Mouse (Mus musculus): ENCODE data around the gene Qsox2. TPM values are rescaled to one million over a fixed set of nuclear protein-coding genes. Genes with fewer than 3 reads are reported as not detected.

The Qsox2 gene
- polyA plus RNA-seq, 3 experiments from 2014 or later = 1.3 to 2.6 (median 1.9) TPM

Other genes with a start within 250 kb of the Qsox2 start
- 10 to 100 TPM; 14.1 to 17.2 (median 16.0) TPM for gene Ubac1, start 215.8 kb downstream of the Qsox2 start, polyA plus RNA-seq (2017; shearing (Covaris generic))
- under 1 TPM; 0.47 to 0.78 (median 0.57) TPM for gene Nacc2, start 114.3 kb downstream of the Qsox2 start, polyA plus RNA-seq (2017; shearing (Covaris generic))
- gene Lhx3, start 29.2 kb downstream of the Qsox2 start, polyA plus RNA-seq (2017; shearing (Covaris generic)) = not detected
- under 1 TPM in 1 of 3 experiments, not detected in 2; 0.04 TPM for gene Ccdc187, start 57.0 kb upstream of the Qsox2 start, polyA plus RNA-seq (2017; shearing (Covaris generic))
- 1 to 10 TPM; 3.8 to 5.0 (median 5.0) TPM for gene Gpsm1, start 78.0 kb upstream of the Qsox2 start, polyA plus RNA-seq (2017; shearing (Covaris generic))
- gene Dnlz, start 114.6 kb upstream of the Qsox2 start, polyA plus RNA-seq (2017; shearing (Covaris generic)) = 1 to 10 TPM; 7.6 to 8.7 (median 7.6) TPM
- 1 to 10 TPM in 2 of 3 experiments, under 1 TPM in 1; 0.53 to 2.1 (median 1.1) TPM for gene Card9, start 123.4 kb upstream of the Qsox2 start, polyA plus RNA-seq (2017; shearing (Covaris generic))
- gene Snapc4, start 143.1 kb upstream of the Qsox2 start, polyA plus RNA-seq (2017; shearing (Covaris generic)) = 10 to 100 TPM; 15.6 to 43.4 (median 39.6) TPM
- 10 to 100 TPM; 35.3 to 57.5 (median 44.3) TPM for gene Entr1, start 151.8 kb upstream of the Qsox2 start, polyA plus RNA-seq (2017; shearing (Covaris generic))
- gene Pmpca, start 151.8 kb upstream of the Qsox2 start, polyA plus RNA-seq (2017; shearing (Covaris generic)) = 10 to 100 TPM; 82.4 to 88.4 (median 82.9) TPM
- 10 to 100 TPM in 2 of 3 experiments, 1 to 10 TPM in 1; 9.4 to 19.0 (median 10.9) TPM for gene Inpp5e, start 171.7 kb upstream of the Qsox2 start, polyA plus RNA-seq (2017; shearing (Covaris generic))
- 10 to 100 TPM; 18.4 to 28.4 (median 24.2) TPM for gene Sec16a, start 207.7 kb upstream of the Qsox2 start, polyA plus RNA-seq (2017; shearing (Covaris generic))

All from inflammation-experienced regulatory T-cells, adult 6 months (primary cell).